Mouse (Mus musculus): ENCODE results near the gene Tbc1d9. TPM values are rescaled to one million over a fixed set of nuclear protein-coding genes. Genes with fewer than 3 reads are reported as not detected.
A peak's percentile ranks its signal among the peaks of the same experiment; 100 is the strongest.

The Tbc1d9 gene
- polyA plus RNA-seq, 1 experiment from 2014 or later: 1.6 TPM

DNA sequence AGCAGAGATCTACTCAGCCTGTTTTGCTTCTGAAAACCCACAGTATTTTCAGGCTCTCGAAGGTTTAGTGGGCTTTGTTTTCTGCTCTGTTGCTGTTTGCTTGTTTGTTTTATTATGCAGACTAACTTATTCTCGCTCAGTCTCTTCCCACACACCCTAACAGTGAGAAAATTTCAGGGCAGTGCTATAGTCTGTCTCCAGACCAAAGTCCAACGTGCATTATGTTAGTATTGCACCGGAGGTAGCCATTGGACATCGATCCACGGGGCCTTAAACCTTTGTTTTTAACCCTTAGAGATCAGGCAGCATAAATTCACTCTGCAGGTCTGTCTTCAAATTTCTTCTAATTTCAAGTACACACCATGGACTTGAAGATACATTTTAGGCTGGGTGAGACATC is 51.4 kb downstream of the Tbc1d9 start:
- no peaks in the 10 kb centered on the region for H3K27me3 ChIP-seq (replicated peaks; ENCODE audit: control insufficient read depth, insufficient read depth, low read length)
- no peaks in the 10 kb centered on the region for H3K9me3 ChIP-seq (ENCODE audit: control insufficient read depth, low read length)
- 52% methylated on average over 6 of the region's 6 CpGs for WGBS
- H3K36me3 ChIP-seq (ENCODE audit: control insufficient read depth, insufficient read depth, low read length): no peaks in the 10 kb centered on the region
- peak; percentile 86 for ATAC-seq
- H3K27ac ChIP-seq (ENCODE audit: low read length): no peak overlapping the region
- H3K4me1 ChIP-seq (ENCODE audit: control insufficient read depth, insufficient read depth, low read length): peaks cover 6% of the 10 kb centered on the region; the same call in 1 of the 2 replicates
- no peak overlapping the region for H3K9ac ChIP-seq (ENCODE audit: low read depth, low read length)
- no peak overlapping the region for H3K4me3 ChIP-seq (ENCODE audit: low read length)
- peak overlapping the region; percentile 20; the same call in 1 of the 2 replicates for H3K4me2 ChIP-seq (ENCODE audit: low read depth, low read length)

GRCm38 (mm10) chr8:83217196-83217595 is 52.0 kb downstream of the Tbc1d9 start:
- Histone ChIP-seq H3K9me3 (ENCODE audit: control insufficient read depth, low read length) (no peaks in the 10 kb centered on the region), H3K36me3 (ENCODE audit: control insufficient read depth, insufficient read depth, low read length) (no peaks in the 10 kb centered on the region), H3K27me3 (replicated peaks; ENCODE audit: control insufficient read depth, insufficient read depth, low read length) (no peaks in the 10 kb centered on the region), H3K27ac (ENCODE audit: low read length) (no peak overlapping the region), H3K4me3 (ENCODE audit: low read length) (no peak overlapping the region), H3K4me1 (ENCODE audit: control insufficient read depth, insufficient read depth, low read length) (peaks cover 6% of the 10 kb centered on the region; the same call in 1 of the 2 replicates), H3K4me2 (ENCODE audit: low read depth, low read length) (no peak overlapping the region), H3K9ac (ENCODE audit: low read depth, low read length) (no peak overlapping the region)
- 87% methylated on average over 9 of the region's 9 CpGs for whole genome bisulfite sequencing
- ATAC-seq: no peak

DNA sequence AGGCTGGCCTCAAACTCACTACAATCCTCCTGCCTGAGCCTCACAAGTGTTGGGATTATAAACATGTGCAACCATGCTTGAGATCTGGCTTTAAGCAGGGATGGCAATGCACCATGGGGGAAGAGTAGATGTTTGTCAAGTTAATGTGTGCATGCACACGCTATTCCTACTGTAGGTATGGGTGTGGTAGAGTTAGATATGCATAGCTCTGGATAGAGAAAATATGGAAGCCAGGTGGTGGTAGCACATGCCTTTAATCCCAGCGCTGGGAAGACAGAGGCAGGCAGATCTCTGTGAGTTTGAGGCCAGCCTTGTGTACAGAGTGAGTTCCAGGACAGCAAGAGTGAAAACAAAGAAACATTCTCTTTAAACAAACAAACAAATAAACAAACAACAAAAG is 52.7 kb downstream of the Tbc1d9 start:
- no peak for ATAC-seq

DNA sequence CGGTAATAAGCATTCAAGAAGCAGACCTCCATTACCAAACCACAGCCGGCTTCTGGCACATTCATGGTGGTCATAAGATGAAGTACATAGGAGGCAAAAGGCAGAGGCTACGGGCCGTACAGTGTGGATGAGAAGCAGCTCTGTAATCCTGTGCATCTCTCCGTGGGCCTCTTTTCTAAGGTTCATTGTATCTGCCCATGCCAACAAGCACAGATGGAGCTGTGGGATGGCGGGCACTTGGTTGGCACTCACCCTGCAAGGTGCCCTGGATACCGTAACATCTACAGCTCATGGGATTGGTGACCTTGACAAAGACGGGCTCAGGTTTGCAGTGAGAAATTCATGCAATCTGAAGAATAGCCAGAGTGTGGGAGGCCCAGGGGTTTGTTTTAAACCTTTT is 54.2 kb downstream of the Tbc1d9 start:
- H3K4me2 ChIP-seq (ENCODE audit: low read depth, low read length): no peak overlapping the region
- H3K27ac ChIP-seq (ENCODE audit: low read length): no peak overlapping the region
- no peaks in the 10 kb centered on the region for H3K9me3 ChIP-seq (ENCODE audit: control insufficient read depth, low read length)
- H3K4me3 ChIP-seq (ENCODE audit: low read length): no peak overlapping the region
- peaks cover 6% of the 10 kb centered on the region; the same call in 1 of the 2 replicates for H3K4me1 ChIP-seq (ENCODE audit: control insufficient read depth, insufficient read depth, low read length)
- no peak for ATAC-seq
- WGBS: 90% methylated on average over 8 of the region's 8 CpGs
- H3K27me3 ChIP-seq (replicated peaks; ENCODE audit: control insufficient read depth, insufficient read depth, low read length): no peaks in the 10 kb centered on the region
- H3K36me3 ChIP-seq (ENCODE audit: control insufficient read depth, insufficient read depth, low read length): no peaks in the 10 kb centered on the region
- no peak overlapping the region for H3K9ac ChIP-seq (ENCODE audit: low read depth, low read length)

More for the DNA sequence above, 52.7 kb downstream of the Tbc1d9 start:
- Histone ChIP-seq H3K27me3 (replicated peaks; ENCODE audit: control insufficient read depth, insufficient read depth, low read length) (no peaks in the 10 kb centered on the region), H3K4me3 (ENCODE audit: low read length) (no peak overlapping the region), H3K27ac (ENCODE audit: low read length) (no peak overlapping the region), H3K9me3 (ENCODE audit: control insufficient read depth, low read length) (no peaks in the 10 kb centered on the region), H3K9ac (ENCODE audit: low read depth, low read length) (no peak overlapping the region), H3K4me1 (ENCODE audit: control insufficient read depth, insufficient read depth, low read length) (peaks cover 6% of the 10 kb centered on the region; the same call in 1 of the 2 replicates), H3K4me2 (ENCODE audit: low read depth, low read length) (no peak overlapping the region), H3K36me3 (ENCODE audit: control insufficient read depth, insufficient read depth, low read length) (no peaks in the 10 kb centered on the region)
- 94% methylated on average over 2 of the region's 2 CpGs for WGBS

GRCm38 (mm10) chr8:83220746-83221145 is 55.6 kb downstream of the Tbc1d9 start:
- ATAC-seq: no peak
- no peak overlapping the region for H3K4me3 ChIP-seq (ENCODE audit: low read length)
- 77% methylated on average over 3 of the region's 3 CpGs for WGBS
- no peaks in the 10 kb centered on the region for H3K27me3 ChIP-seq (replicated peaks; ENCODE audit: control insufficient read depth, insufficient read depth, low read length)
- no peaks in the 10 kb centered on the region for H3K36me3 ChIP-seq (ENCODE audit: control insufficient read depth, insufficient read depth, low read length)
- H3K9ac ChIP-seq (ENCODE audit: low read depth, low read length): no peak overlapping the region
- H3K4me1 ChIP-seq (ENCODE audit: control insufficient read depth, insufficient read depth, low read length): peaks cover 6% of the 10 kb centered on the region; the same call in 1 of the 2 replicates
- H3K4me2 ChIP-seq (ENCODE audit: low read depth, low read length): no peak overlapping the region
- no peak overlapping the region for H3K27ac ChIP-seq (ENCODE audit: low read length)
- H3K9me3 ChIP-seq (ENCODE audit: control insufficient read depth, low read length): no peaks in the 10 kb centered on the region

DNA sequence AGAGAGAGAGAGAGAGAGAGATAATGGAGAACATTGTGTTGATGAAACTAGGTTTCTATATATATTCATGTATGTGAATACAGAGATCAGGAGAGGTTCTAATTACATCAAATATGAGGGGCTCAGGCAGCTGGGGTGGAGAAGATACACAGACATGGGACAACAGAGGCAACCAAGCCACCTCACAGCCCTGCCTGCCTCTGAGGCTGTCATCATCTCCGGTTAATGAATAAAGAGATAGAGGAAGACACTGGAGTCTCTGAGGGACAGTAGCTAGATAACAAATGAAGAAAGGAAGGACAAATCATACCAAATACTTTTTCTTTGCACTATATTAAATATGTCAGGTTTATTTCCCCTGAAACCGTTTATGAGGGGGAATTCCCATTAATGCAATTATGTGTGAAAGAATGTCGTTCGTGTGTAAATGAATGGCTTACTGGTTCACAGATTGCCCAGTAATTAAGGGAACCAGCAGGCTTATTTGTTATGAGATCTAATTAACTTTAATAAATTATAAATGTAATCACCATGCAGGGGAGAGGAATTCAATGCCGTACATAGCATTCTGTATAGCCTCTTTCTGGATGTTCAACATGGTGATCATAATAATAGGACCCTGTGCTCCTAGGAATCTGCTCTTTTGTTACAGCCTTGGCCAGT is 59.7 kb downstream of the Tbc1d9 start:
- no peak overlapping the region for H3K9ac ChIP-seq (ENCODE audit: low read depth, low read length)
- no peaks in the 10 kb centered on the region for H3K4me1 ChIP-seq (ENCODE audit: control insufficient read depth, insufficient read depth, low read length)
- H3K9me3 ChIP-seq (ENCODE audit: control insufficient read depth, low read length): no peaks in the 10 kb centered on the region
- 70% methylated on average over 5 of the region's 5 CpGs for WGBS
- H3K27ac ChIP-seq (ENCODE audit: low read length): no peak overlapping the region
- no peak overlapping the region for H3K4me3 ChIP-seq (ENCODE audit: low read length)
- no peak for ATAC-seq
- no peaks in the 10 kb centered on the region for H3K36me3 ChIP-seq (ENCODE audit: control insufficient read depth, insufficient read depth, low read length)
- H3K27me3 ChIP-seq (replicated peaks; ENCODE audit: control insufficient read depth, insufficient read depth, low read length): no peaks in the 10 kb centered on the region
- H3K4me2 ChIP-seq (ENCODE audit: low read depth, low read length): no peak overlapping the region

- no peaks in the 10 kb centered on the region for H3K9me3 ChIP-seq (ENCODE audit: control insufficient read depth, low read length)
- no peaks in the 10 kb centered on the region for H3K27me3 ChIP-seq (replicated peaks; ENCODE audit: control insufficient read depth, insufficient read depth, low read length)
- no peak overlapping the region for H3K4me2 ChIP-seq (ENCODE audit: low read depth, low read length)
- ATAC-seq: no peak
- no peak overlapping the region for H3K4me3 ChIP-seq (ENCODE audit: low read length)
- WGBS: 86% methylated on average over 2 of the region's 2 CpGs
- H3K9ac ChIP-seq (ENCODE audit: low read depth, low read length): no peak overlapping the region
- no peaks in the 10 kb centered on the region for H3K36me3 ChIP-seq (ENCODE audit: control insufficient read depth, insufficient read depth, low read length)
- H3K4me1 ChIP-seq (ENCODE audit: control insufficient read depth, insufficient read depth, low read length): no peaks in the 10 kb centered on the region
- no peak overlapping the region for H3K27ac ChIP-seq (ENCODE audit: low read length)
Measured at GRCm38 (mm10) chr8:83225598-83225997, 60.4 kb downstream of the Tbc1d9 start.

DNA sequence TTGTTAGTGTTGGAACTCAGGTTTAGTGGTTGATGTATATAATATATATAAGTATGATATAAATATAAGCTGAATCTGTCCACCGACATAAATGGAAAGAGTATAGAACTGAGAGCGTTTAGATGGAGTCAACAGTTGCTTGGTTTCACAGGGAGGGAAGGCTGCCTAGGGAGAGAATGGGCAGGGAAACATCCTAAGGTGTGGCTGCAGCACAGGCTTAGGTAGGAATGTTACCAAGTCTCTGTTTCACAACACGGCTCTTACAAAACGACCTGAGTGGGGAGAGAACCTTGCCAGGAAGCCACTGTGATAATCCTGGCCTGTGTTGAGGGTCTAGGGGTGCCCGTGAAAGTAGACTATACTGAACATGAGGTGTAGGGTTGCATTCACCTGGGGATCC is 62.2 kb downstream of the Tbc1d9 start:
- Histone ChIP-seq H3K4me2 (ENCODE audit: low read depth, low read length) (no peak overlapping the region), H3K27me3 (replicated peaks; ENCODE audit: control insufficient read depth, insufficient read depth, low read length) (no peaks in the 10 kb centered on the region), H3K4me1 (ENCODE audit: control insufficient read depth, insufficient read depth, low read length) (no peaks in the 10 kb centered on the region), H3K27ac (ENCODE audit: low read length) (no peak overlapping the region), H3K36me3 (ENCODE audit: control insufficient read depth, insufficient read depth, low read length) (no peaks in the 10 kb centered on the region), H3K9ac (ENCODE audit: low read depth, low read length) (no peak overlapping the region), H3K9me3 (ENCODE audit: control insufficient read depth, low read length) (no peaks in the 10 kb centered on the region), H3K4me3 (ENCODE audit: low read length) (no peak overlapping the region)
- WGBS: 76% methylated on average over 5 of the region's 5 CpGs
- no peak for ATAC-seq

GRCm38 (mm10) chr8:83233099-83233498 is 67.9 kb downstream of the Tbc1d9 start:
- H3K4me2 ChIP-seq (ENCODE audit: low read depth, low read length): no peak overlapping the region
- H3K27ac ChIP-seq (ENCODE audit: low read length): no peak overlapping the region
- H3K4me1 ChIP-seq (ENCODE audit: control insufficient read depth, insufficient read depth, low read length): no peaks in the 10 kb centered on the region
- H3K9ac ChIP-seq (ENCODE audit: low read depth, low read length): no peak overlapping the region
- H3K4me3 ChIP-seq (ENCODE audit: low read length): no peak overlapping the region
- H3K9me3 ChIP-seq (ENCODE audit: control insufficient read depth, low read length): no peaks in the 10 kb centered on the region
- WGBS: 79% methylated on average over 4 of the region's 4 CpGs
- no peaks in the 10 kb centered on the region for H3K27me3 ChIP-seq (replicated peaks; ENCODE audit: control insufficient read depth, insufficient read depth, low read length)
- ATAC-seq: no peak
- 0 out of 2 replicates have a peak, but pooled peaks cover 2% of the 10 kb centered on the region for H3K36me3 ChIP-seq (ENCODE audit: control insufficient read depth, insufficient read depth, low read length)

DNA sequence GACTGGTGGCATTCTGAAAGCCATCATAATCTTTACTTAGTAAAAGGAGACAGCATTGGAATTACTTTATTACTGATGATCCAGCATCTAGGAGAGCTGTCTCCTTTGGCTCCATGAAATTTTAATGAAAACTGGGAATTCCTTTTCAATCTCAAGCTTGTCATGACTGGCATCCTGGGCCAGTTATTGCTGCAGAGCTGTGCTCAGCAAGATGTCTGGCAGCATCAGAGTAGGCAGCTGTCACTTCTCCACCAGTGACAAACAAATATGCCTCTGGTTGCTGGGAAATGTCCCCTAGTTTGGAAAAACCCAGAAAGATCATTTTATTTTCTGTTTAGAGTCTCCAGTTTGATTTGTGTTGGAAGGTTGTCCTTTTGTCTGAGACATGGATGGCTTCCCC is 74.2 kb downstream of the Tbc1d9 start:
- H3K36me3 ChIP-seq (ENCODE audit: control insufficient read depth, insufficient read depth, low read length): no peaks in the 10 kb centered on the region
- no peaks in the 10 kb centered on the region for H3K27me3 ChIP-seq (replicated peaks; ENCODE audit: control insufficient read depth, insufficient read depth, low read length)
- H3K4me1 ChIP-seq (ENCODE audit: control insufficient read depth, insufficient read depth, low read length): no peaks in the 10 kb centered on the region
- H3K4me3 ChIP-seq (ENCODE audit: low read length): no peak overlapping the region
- H3K4me2 ChIP-seq (ENCODE audit: low read depth, low read length): no peak overlapping the region
- H3K27ac ChIP-seq (ENCODE audit: low read length): no peak overlapping the region
- H3K9ac ChIP-seq (ENCODE audit: low read depth, low read length): no peak overlapping the region
- ATAC-seq: no peak
- H3K9me3 ChIP-seq (ENCODE audit: control insufficient read depth, low read length): no peaks in the 10 kb centered on the region

Measured in intestine, embryonic 16.5 days (tissue).